Comparison of ENCODE assay signal across 30 mouse cellular contexts in the genomic region with DNA sequence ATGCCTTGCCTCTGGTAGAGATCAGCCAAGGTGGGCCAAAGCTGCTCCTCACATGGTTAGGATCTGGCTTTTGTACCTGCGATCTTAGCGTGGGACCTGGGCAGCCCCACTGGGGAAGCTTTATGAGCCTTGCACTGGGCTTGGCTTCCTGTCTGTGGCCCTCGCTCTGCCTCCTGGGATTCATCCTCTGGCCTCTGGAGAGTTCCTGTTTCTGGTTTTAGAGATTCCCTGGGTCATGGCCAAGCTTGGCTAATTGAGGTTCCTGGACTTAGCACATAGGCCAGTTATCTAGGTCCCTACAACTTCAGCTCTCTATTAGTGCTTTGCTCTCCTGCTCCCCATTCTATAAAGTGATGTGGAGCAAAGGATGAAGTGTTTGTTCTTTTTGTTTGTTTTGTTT. TPM values are rescaled to one million over a fixed set of nuclear protein-coding genes. Genes with fewer than 3 reads are reported as not detected.
A peak's percentile ranks its signal among the peaks of the same experiment; 100 is the strongest.
DNase-seq lines count a peak whose midpoint lies in the region; ATAC-seq lines count a peak whose summit lies in the region.
"Had no signal": no experiment of that assay in that cellular context is flagged by ENCODE, and none has a peak within 500 bp of the region (broad histone marks: within the 10 kb centered on the region; RNA-seq: fewer than 3 reads in every experiment).

No protein-coding gene starts in this region.

- ATAC-seq in kidney, embryonic 15.5 days (replicated peaks; ENCODE audit: low FRiP score) = no peak
- no peak for ATAC-seq in intestine, embryonic 15.5 days
- ATAC-seq: CD4-positive, CD25-positive, alpha-beta regulatory T cell, adult 4 months; forebrain, embryonic 15.5 days; hindbrain, postnatal 0 days; intestine, postnatal 0 days had no signal

- 75% methylated on average over 3 of the region's 3 CpGs for WGBS in kidney, embryonic 15.5 days
- WGBS in intestine, embryonic 15.5 days = 71% methylated on average over 3 of the region's 3 CpGs

- intact Hi-C loops in heart, postnatal 25 days (cut with DNase I) = no loop called here

- H3K4me1 ChIP-seq in kidney, embryonic 15.5 days = 0 out of 2 replicates have a peak, but pooled peaks cover 2% of the 10 kb centered on the region
- no peaks in the 10 kb centered on the region for H3K4me1 ChIP-seq in intestine, embryonic 15.5 days (replicated peaks)
- H3K4me1 ChIP-seq: embryonic facial prominence, embryonic 15.5 days; forebrain, embryonic 15.5 days; limb, embryonic 13.5 days; liver, embryonic 13.5 days; lung, embryonic 15.5 days; midbrain, embryonic 12.5 days; neural tube, embryonic 15.5 days; stomach, embryonic 15.5 days had no signal

- no peak overlapping the region for H3K4me3 ChIP-seq in kidney, embryonic 15.5 days (replicated peaks)
- H3K4me3 ChIP-seq in intestine, embryonic 15.5 days (replicated peaks) = no peak overlapping the region
- H3K4me3 ChIP-seq: embryonic facial prominence, embryonic 15.5 days; forebrain, embryonic 15.5 days; limb, embryonic 13.5 days; liver, embryonic 13.5 days; lung, embryonic 15.5 days; midbrain, embryonic 12.5 days; neural tube, embryonic 15.5 days; stomach, embryonic 15.5 days had no signal

- H3K27ac ChIP-seq in kidney, embryonic 15.5 days = no peak overlapping the region
- no peak overlapping the region for H3K27ac ChIP-seq in intestine, embryonic 15.5 days
- H3K27ac ChIP-seq: embryonic facial prominence, embryonic 15.5 days; forebrain, embryonic 15.5 days; hindbrain, postnatal 0 days; limb, embryonic 13.5 days; liver, embryonic 13.5 days; lung, embryonic 15.5 days; midbrain, embryonic 12.5 days; neural tube, embryonic 15.5 days; stomach, embryonic 15.5 days had no signal

- H3K4me2 ChIP-seq in kidney, embryonic 15.5 days = no peak overlapping the region
- no peak overlapping the region for H3K4me2 ChIP-seq in intestine, embryonic 15.5 days (replicated peaks)
- H3K4me2 ChIP-seq: embryonic facial prominence, embryonic 15.5 days; forebrain, embryonic 15.5 days; limb, embryonic 13.5 days; liver, embryonic 13.5 days; lung, embryonic 15.5 days; midbrain, embryonic 12.5 days; neural tube, embryonic 15.5 days; stomach, embryonic 15.5 days had no signal

- peak; percentile 60 to 73 for DNase-seq in heart, adult 18-20 months
- DNase-seq in heart, postnatal 25 days (ENCODE audit: low spot score) = no peak
- DNase-seq in kidney, adult 8-10 months = peak; percentile 31 to 36
- DNase-seq in heart, adult 9 months (ENCODE audit: low spot score in 2 of 2) = peak; percentile 59 to 62
- DNase-seq in kidney, postnatal 10 days = peak; percentile 24
- no peak for DNase-seq in cerebellum, adult 9-11 months
- DNase-seq: cerebellum, adult 9-10 months; gastrocnemius, postnatal 14 days; liver, embryonic 13.5 days; right cerebral cortex, adult 18-20 months; thymus, postnatal 36 days had no signal

- H3K9me3 ChIP-seq in kidney, embryonic 15.5 days (replicated peaks) = no peaks in the 10 kb centered on the region
- no peaks in the 10 kb centered on the region for H3K9me3 ChIP-seq in intestine, embryonic 15.5 days
- H3K9me3 ChIP-seq: embryonic facial prominence, embryonic 15.5 days; forebrain, embryonic 15.5 days; limb, embryonic 13.5 days; liver, embryonic 13.5 days; lung, embryonic 15.5 days; midbrain, embryonic 12.5 days; neural tube, embryonic 15.5 days; stomach, embryonic 15.5 days had no signal

- no peaks in the 10 kb centered on the region for H3K27me3 ChIP-seq in kidney, embryonic 15.5 days
- H3K27me3 ChIP-seq in intestine, embryonic 15.5 days (replicated peaks) = no peaks in the 10 kb centered on the region
- H3K27me3 ChIP-seq: embryonic facial prominence, embryonic 15.5 days; forebrain, embryonic 15.5 days; limb, embryonic 13.5 days; liver, embryonic 13.5 days; lung, embryonic 15.5 days; midbrain, embryonic 12.5 days; neural tube, embryonic 15.5 days; stomach, embryonic 15.5 days had no signal

- no peaks in the 10 kb centered on the region for H3K36me3 ChIP-seq in kidney, embryonic 15.5 days
- H3K36me3 ChIP-seq in intestine, embryonic 15.5 days = no peaks in the 10 kb centered on the region
- H3K36me3 ChIP-seq: embryonic facial prominence, embryonic 15.5 days; forebrain, embryonic 15.5 days; limb, embryonic 13.5 days; liver, embryonic 13.5 days; lung, embryonic 15.5 days; midbrain, embryonic 12.5 days; neural tube, embryonic 15.5 days; stomach, embryonic 15.5 days had no signal

- H3K9ac ChIP-seq in kidney, embryonic 15.5 days = no peak overlapping the region
- no peak overlapping the region for H3K9ac ChIP-seq in intestine, embryonic 15.5 days
- H3K9ac ChIP-seq: embryonic facial prominence, embryonic 15.5 days; forebrain, embryonic 15.5 days; limb, embryonic 13.5 days; liver, embryonic 13.5 days; lung, embryonic 15.5 days; midbrain, embryonic 12.5 days; neural tube, embryonic 15.5 days; stomach, embryonic 15.5 days had no signal

RNA-seq across cellular contexts. Expression of gene Gja4, which starts 10.0 kb away (rescaled TPM):
- total RNA-seq in heart, adult 18-20 months (2021) = 1 to 10 TPM; 7.2 to 7.8 TPM
- total RNA-seq in heart, postnatal 25 days (2021) = 10 to 100 TPM; 11.1 to 12.5 TPM
- polyA plus RNA-seq in kidney, embryonic 15.5 days (2015; fragmentation: Nextera tagmentation; extraction: Ambion mirVana) = 24.9 and 30.5 TPM in 2 replicates
- 20.0 and 21.0 TPM in 2 replicates for polyA plus RNA-seq in intestine, embryonic 15.5 days (2015; fragmentation: Nextera tagmentation; extraction: Ambion mirVana)
- total RNA-seq: common myeloid progenitor, adult 5-6 weeks; megakaryocyte, adult 5-6 weeks had no signal
- polyA plus RNA-seq: CD4-positive, CD25-positive, alpha-beta regulatory T cell, adult 4 months had no signal

RNA-seq across cellular contexts. Expression of gene Gjb3, which starts 26.8 kb away (rescaled TPM):
- total RNA-seq in heart, adult 18-20 months (2021) = under 1 TPM; 0.15 to 0.23 TPM
- under 1 TPM in 1 of 2 experiments, not detected in 1; 0.13 TPM for total RNA-seq in heart, postnatal 25 days (2021)
- polyA plus RNA-seq in kidney, embryonic 15.5 days (2015; fragmentation: Nextera tagmentation; extraction: Ambion mirVana) = 1.4 and 1.7 TPM in 2 replicates
- polyA plus RNA-seq in intestine, embryonic 15.5 days (2015; fragmentation: Nextera tagmentation; extraction: Ambion mirVana) = 4.1 and 4.2 TPM in 2 replicates
- total RNA-seq: adrenal gland, adult 18-20 months; adrenal gland, postnatal 36 days; gastrocnemius, postnatal 14 days; megakaryocyte, adult 5-6 weeks had no signal
- polyA plus RNA-seq: forebrain, embryonic 15.5 days; neural tube, embryonic 15.5 days had no signal

RNA-seq across cellular contexts. Expression of gene Gjb4, which starts 50.1 kb away (rescaled TPM):
- not detected for total RNA-seq in heart, adult 18-20 months (2021)
- total RNA-seq in heart, postnatal 25 days (2021) = not detected
- polyA plus RNA-seq in kidney, embryonic 15.5 days (2015; fragmentation: Nextera tagmentation; extraction: Ambion mirVana) = 0.85 and 1.1 TPM in 2 replicates
- polyA plus RNA-seq in intestine, embryonic 15.5 days (2015; fragmentation: Nextera tagmentation; extraction: Ambion mirVana) = 0.16 TPM in 1 of 2 replicates, not detected in the other
- total RNA-seq: adrenal gland, adult 18-20 months; adrenal gland, postnatal 36 days; common myeloid progenitor, adult 5-6 weeks; gastrocnemius, postnatal 14 days; hindbrain, postnatal 0 days; layer of hippocampus, adult 8-10 months; left cerebral cortex, postnatal 25 days had no signal
- polyA plus RNA-seq: CD4-positive, CD25-positive, alpha-beta regulatory T cell, adult 4 months; forebrain, embryonic 15.5 days; heart, embryonic 14.5 days; hindbrain, postnatal 0 days; limb, embryonic 13.5 days; liver, embryonic 13.5 days; midbrain, embryonic 12.5 days; neural tube, embryonic 15.5 days had no signal

RNA-seq across cellular contexts. Expression of gene Gjb5, which starts 54.2 kb away (rescaled TPM):
- under 1 TPM; 0.40 to 0.49 TPM for total RNA-seq in heart, adult 18-20 months (2021)
- under 1 TPM in 1 of 2 experiments, not detected in 1; 0.45 TPM for total RNA-seq in heart, postnatal 25 days (2021)
- polyA plus RNA-seq in kidney, embryonic 15.5 days (2015; fragmentation: Nextera tagmentation; extraction: Ambion mirVana) = 2.2 and 2.4 TPM in 2 replicates
- 0.68 and 0.89 TPM in 2 replicates for polyA plus RNA-seq in intestine, embryonic 15.5 days (2015; fragmentation: Nextera tagmentation; extraction: Ambion mirVana)
- total RNA-seq: common myeloid progenitor, adult 5-6 weeks; layer of hippocampus, adult 8-10 months; left cerebral cortex, postnatal 25 days; megakaryocyte, adult 5-6 weeks had no signal
- polyA plus RNA-seq: CD4-positive, CD25-positive, alpha-beta regulatory T cell, adult 4 months; forebrain, embryonic 15.5 days had no signal

Comparison
In these comparisons a context has a peak if more than half of its experiments do, and no peak if none do; other contexts are left out.
1. DNase-seq: peak in heart, adult 18-20 months (2 of 2), kidney, adult 8-10 months (2 of 2), heart, adult 9 months (2 of 2) and kidney, postnatal 10 days (single experiment); none in heart, postnatal 25 days (single experiment) and cerebellum, adult 9-11 months (single experiment).